Mouse (Mus musculus) myocyte (in vitro differentiated cells): ENCODE measurements around the gene Pknox2.

Experiments
- POLR2A ChIP-seq: IDR thresholded peaks from one replicate; pipeline ENCODE4 v1.6.1; 2011; ENCODE audit warnings: low read depth, mild to moderate bottlenecking, control low read depth, moderate library complexity; ENCODE audit not compliant: insufficient read length
- SRF ChIP-seq: IDR thresholded peaks from one replicate; pipeline ENCODE4 v1.6.1; 2011; ENCODE audit warnings: low read depth; ENCODE audit not compliant: control insufficient read depth, insufficient read length

- TF ChIP-seq SRF, result no peak
- TF ChIP-seq POLR2A, result no peak
Measured at GRCm38 (mm10) chr9:36894242-36894641, 253.0 kb downstream of the Pknox2 start.
